Mouse (Mus musculus) ES-E14 (cell line): ENCODE results near the gene S100a7a.

Experiments used
- ZC3H11A ChIP-seq: IDR thresholded peaks from 2 replicates; pipeline ENCODE4 v1.6.1; 2012; ENCODE audit warnings: low read depth, mild to moderate bottlenecking, inconsistent platforms, low read length, borderline replicate concordance
- ZNF384 ChIP-seq: IDR thresholded peaks from 2 replicates; pipeline ENCODE4 v1.6.1; 2012; ENCODE audit warnings: low read depth, low read length, inconsistent platforms

DNA sequence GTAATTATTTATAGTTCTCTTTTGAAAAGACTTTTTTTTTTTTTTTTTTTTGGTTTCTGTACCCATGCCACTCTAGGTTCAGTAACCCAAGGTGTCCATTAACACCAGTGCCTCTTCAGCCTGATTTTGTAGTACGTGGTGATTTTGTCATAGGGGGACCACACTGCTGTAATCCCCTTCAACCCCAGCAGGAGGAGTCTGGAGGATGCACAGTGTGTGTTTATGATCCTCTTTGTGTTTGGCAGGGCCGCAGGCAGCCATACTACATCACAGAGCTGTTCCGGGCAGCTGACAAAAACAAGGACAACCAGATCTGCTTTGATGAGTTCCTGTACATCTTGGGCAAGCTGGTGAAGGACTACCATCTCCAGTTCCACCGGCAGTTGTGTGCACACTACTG, 3.6 kb downstream of the S100a7a start:
- TF ChIP-seq ZC3H11A (no peak), ZNF384 (no peak)
